Mouse (Mus musculus): ENCODE results near the gene H60b. TPM values are rescaled to one million over a fixed set of nuclear protein-coding genes. Genes with fewer than 3 reads are reported as not detected.

H60b gene
- polyA plus RNA-seq, 1 experiment = not detected

DNA sequence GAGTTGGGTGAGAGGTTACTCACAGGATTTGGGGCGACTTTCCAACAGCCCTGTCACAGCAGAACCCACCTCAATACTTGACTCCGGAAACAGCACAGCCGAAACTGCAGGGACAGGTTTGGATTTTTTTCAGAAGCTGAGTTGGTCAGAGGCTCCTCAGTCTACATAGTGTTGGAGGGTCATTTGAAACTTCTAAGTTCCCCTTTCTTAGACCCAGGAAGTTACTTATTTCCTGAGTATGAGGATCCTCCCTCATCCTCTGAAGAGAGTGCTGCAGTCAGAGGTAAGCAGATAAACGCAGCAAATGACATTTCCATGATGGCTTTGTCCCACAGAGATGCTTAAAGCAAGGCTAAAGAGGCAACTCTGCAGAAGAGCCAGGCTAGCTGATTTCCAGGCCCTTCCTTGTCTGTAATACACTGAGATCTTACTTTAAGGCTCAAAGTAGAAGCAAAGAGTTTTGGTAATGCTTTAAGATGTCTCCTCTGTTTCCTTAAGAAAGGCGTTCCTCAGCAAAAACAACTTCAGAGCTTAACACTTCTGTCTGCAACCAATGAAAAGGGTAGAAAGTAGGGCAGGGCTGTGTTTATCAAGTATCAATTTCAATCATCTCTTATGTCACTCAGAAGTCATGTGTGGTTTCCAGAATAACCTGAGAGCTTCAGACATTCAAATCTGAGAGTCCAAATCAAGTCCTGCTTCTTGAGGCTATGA, 144.1 kb downstream of the H60b start:
- Histone ChIP-seq H3K4me3 (ENCODE audit: insufficient read depth, low read depth, low read length) (no peak overlapping the region), H3K4me1 (ENCODE audit: control insufficient read depth, insufficient read depth, low read length) (no peaks in the 10 kb centered on the region)
- WGBS = 80% methylated on average over 5 of the region's 5 CpGs

GRCm38 (mm10) chr10:22303736-22304135, 145.3 kb downstream of the H60b start:
- no peak overlapping the region for H3K4me3 ChIP-seq (ENCODE audit: insufficient read depth, low read depth, low read length)
- WGBS = 90% methylated on average over 6 of the region's 6 CpGs
- no peaks in the 10 kb centered on the region for H3K4me1 ChIP-seq (ENCODE audit: control insufficient read depth, insufficient read depth, low read length)
- TF ChIP-seq POLR2A (IDR thresholded peaks at IDR 0.05; ENCODE audit: insufficient read depth, low read depth, low read length) (no peak), CTCF (IDR thresholded peaks at IDR 0.05; ENCODE audit: insufficient read depth, low read depth, low read length) (no peak)
- no peak overlapping the region for H3K27ac ChIP-seq (ENCODE audit: insufficient read depth, low read depth, low read length)

More for the DNA sequence above, 144.1 kb downstream of the H60b start:
- no peak for TF ChIP-seq CTCF (IDR thresholded peaks at IDR 0.05; ENCODE audit: insufficient read depth, low read depth, low read length)
- TF ChIP-seq POLR2A (IDR thresholded peaks at IDR 0.05; ENCODE audit: insufficient read depth, low read depth, low read length) = no peak
- no peak overlapping the region for H3K27ac ChIP-seq (ENCODE audit: insufficient read depth, low read depth, low read length)

GRCm38 (mm10) chr10:22305801-22306200, 147.4 kb downstream of the H60b start:
- WGBS = 83% methylated on average over 4 of the region's 4 CpGs
- no peak overlapping the region for H3K4me3 ChIP-seq (ENCODE audit: insufficient read depth, low read depth, low read length)
- no peaks in the 10 kb centered on the region for H3K4me1 ChIP-seq (ENCODE audit: control insufficient read depth, insufficient read depth, low read length)
- H3K27ac ChIP-seq (ENCODE audit: insufficient read depth, low read depth, low read length) = no peak overlapping the region
- TF ChIP-seq POLR2A (IDR thresholded peaks at IDR 0.05; ENCODE audit: insufficient read depth, low read depth, low read length) = no peak

GRCm38 (mm10) chr10:22306452-22306851, 148.1 kb downstream of the H60b start:
- TF ChIP-seq POLR2A (IDR thresholded peaks at IDR 0.05; ENCODE audit: insufficient read depth, low read depth, low read length) (no peak), CTCF (IDR thresholded peaks at IDR 0.05; ENCODE audit: insufficient read depth, low read depth, low read length) (no peak)
- Histone ChIP-seq H3K27ac (ENCODE audit: insufficient read depth, low read depth, low read length) (no peak overlapping the region), H3K4me3 (ENCODE audit: insufficient read depth, low read depth, low read length) (no peak overlapping the region), H3K4me1 (ENCODE audit: control insufficient read depth, insufficient read depth, low read length) (no peaks in the 10 kb centered on the region)
- 63% methylated on average over 4 of the region's 4 CpGs for WGBS

DNA sequence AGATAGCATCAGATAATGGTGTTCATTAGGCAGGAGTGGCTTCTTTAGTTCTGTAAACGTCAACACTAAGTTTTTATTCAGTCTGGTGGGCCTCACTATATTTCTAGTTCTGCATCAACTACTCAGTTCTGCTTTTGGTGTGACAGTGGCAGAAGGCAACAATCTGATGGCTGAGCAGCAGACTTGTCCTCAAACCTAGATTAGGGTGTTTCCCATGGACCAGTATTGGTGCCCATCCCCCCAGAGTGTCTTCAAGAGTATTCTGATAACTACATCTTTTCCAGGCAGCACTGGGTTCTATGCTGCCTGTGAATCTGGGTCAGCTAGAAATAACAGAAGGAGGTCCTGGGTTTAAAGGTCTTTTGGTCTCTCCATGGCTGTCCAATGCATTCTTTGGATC, 149.8 kb downstream of the H60b start:
- TF ChIP-seq CTCF (IDR thresholded peaks at IDR 0.05; ENCODE audit: insufficient read depth, low read depth, low read length) (no peak), POLR2A (IDR thresholded peaks at IDR 0.05; ENCODE audit: insufficient read depth, low read depth, low read length) (no peak)
- 68% methylated on average over 1 of the region's 1 CpGs for WGBS
- no peak overlapping the region for H3K4me3 ChIP-seq (ENCODE audit: insufficient read depth, low read depth, low read length)
- H3K27ac ChIP-seq (ENCODE audit: insufficient read depth, low read depth, low read length) = no peak overlapping the region
- no peaks in the 10 kb centered on the region for H3K4me1 ChIP-seq (ENCODE audit: control insufficient read depth, insufficient read depth, low read length)

DNA sequence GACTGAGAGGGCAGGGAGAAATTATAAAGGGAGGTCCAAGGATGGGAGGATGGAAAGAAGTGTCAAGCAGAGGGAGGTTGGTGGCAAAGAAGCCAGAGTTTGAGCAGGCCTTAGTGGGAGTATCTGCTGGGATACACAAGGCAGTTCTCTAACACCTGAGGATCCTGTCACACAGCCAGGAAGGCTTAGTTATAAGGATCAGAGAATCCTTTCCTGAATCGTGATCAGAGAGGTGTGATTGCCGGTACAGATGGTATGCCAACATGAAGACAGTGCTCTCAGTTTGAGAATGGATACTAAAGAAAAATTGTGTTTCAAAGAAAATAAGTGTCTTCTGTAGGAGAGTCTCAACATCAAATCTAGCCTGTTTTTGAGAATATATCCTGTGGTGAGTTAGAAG, 164.5 kb downstream of the H60b start:
- TF ChIP-seq POLR2A (IDR thresholded peaks at IDR 0.05; ENCODE audit: insufficient read depth, low read depth, low read length) = no peak
- no peak for TF ChIP-seq CTCF (IDR thresholded peaks at IDR 0.05; ENCODE audit: insufficient read depth, low read depth, low read length)
- WGBS = 94% methylated on average over 2 of the region's 2 CpGs
- Histone ChIP-seq H3K4me3 (ENCODE audit: insufficient read depth, low read depth, low read length) (no peak overlapping the region), H3K27ac (ENCODE audit: insufficient read depth, low read depth, low read length) (no peak overlapping the region), H3K4me1 (ENCODE audit: control insufficient read depth, insufficient read depth, low read length) (no peaks in the 10 kb centered on the region)

Other genes with a start within 250 kb of the H60b start
- gene 4930444G20Rik, start 90.5 kb upstream of the H60b start, polyA plus RNA-seq (2012; ENCODE audit: insufficient read depth, insufficient read length, low replicate concordance, missing spikeins) = not detected in 2 replicates
- not detected in 2 replicates for gene E030030I06Rik, start 9.3 kb upstream of the H60b start, polyA plus RNA-seq (2012; ENCODE audit: insufficient read depth, insufficient read length, low replicate concordance, missing spikeins)
- gene Raet1e, start within 50 bp of the H60b start, polyA plus RNA-seq (2012; ENCODE audit: insufficient read depth, insufficient read length, low replicate concordance, missing spikeins) = not detected in 2 replicates
- not detected in 2 replicates for gene Raet1d, start 202.0 kb downstream of the H60b start, polyA plus RNA-seq (2012; ENCODE audit: insufficient read depth, insufficient read length, low replicate concordance, missing spikeins)

Measured in olfactory bulb, adult 2 months (tissue).